Mouse (Mus musculus) myocyte (in vitro differentiated cells): ENCODE data around the gene Vmn2r117.

Experiments
- CEBPB ChIP-seq: IDR thresholded peaks from 2 replicates; pipeline ENCODE4 v1.6.1; 2011; ENCODE audit warnings: mild to moderate bottlenecking, moderate library complexity; ENCODE audit not compliant: poor library complexity, insufficient read depth, severe bottlenecking
- E2F4 ChIP-seq: IDR thresholded peaks from one replicate; pipeline ENCODE4 v1.6.1; 2011; ENCODE audit warnings: mild to moderate bottlenecking, control low read depth, moderate library complexity; ENCODE audit not compliant: insufficient read depth
- MAX ChIP-seq: IDR thresholded peaks from one replicate; pipeline ENCODE4 v1.6.1; 2011; ENCODE audit warnings: low read depth, mild to moderate bottlenecking, control low read depth
- POLR2A ChIP-seq: IDR thresholded peaks from one replicate; pipeline ENCODE4 v1.6.1; 2011; ENCODE audit warnings: low read depth, mild to moderate bottlenecking, control low read depth, moderate library complexity; ENCODE audit not compliant: insufficient read length
- SRF ChIP-seq: IDR thresholded peaks from one replicate; pipeline ENCODE4 v1.6.1; 2011; ENCODE audit warnings: low read depth; ENCODE audit not compliant: control insufficient read depth, insufficient read length
- USF1 ChIP-seq: IDR thresholded peaks from one replicate; pipeline ENCODE4 v1.6.1; 2011; ENCODE audit warnings: low read depth, mild to moderate bottlenecking, control low read depth, moderate library complexity

DNA sequence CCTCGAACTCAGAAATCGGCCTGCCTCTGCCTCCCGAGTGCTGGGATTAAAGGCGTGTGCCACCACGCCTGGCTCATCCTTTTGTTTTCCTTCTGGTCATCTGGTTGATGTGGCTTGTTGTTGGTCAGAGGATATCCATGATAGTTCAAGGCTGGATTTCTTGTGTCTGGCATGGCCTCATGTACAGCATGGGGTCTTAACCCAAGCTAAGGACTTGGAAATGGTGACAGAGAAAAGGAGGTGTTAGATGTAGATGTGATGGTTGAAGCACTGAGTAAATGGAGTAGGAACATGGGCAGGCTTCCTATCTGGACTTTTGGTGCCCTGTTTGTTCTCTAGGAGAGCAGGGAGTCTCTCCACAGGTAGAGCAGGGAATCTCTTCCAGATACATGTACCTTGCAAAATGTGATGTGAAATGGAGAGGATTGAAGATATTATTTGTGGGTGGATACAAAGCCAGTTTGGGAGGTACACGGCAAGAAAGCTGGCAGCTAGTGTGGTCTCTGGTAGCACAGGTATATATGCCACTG, 46.3 kb downstream of the Vmn2r117 start:
- no peak for TF ChIP-seq E2F4
- TF ChIP-seq POLR2A: no peak
- TF ChIP-seq MAX: no peak
- no peak for TF ChIP-seq USF1
- no peak for TF ChIP-seq CEBPB
- TF ChIP-seq SRF: no peak
